ENCODE assay signal across 10 mouse cellular contexts in the genomic region with DNA sequence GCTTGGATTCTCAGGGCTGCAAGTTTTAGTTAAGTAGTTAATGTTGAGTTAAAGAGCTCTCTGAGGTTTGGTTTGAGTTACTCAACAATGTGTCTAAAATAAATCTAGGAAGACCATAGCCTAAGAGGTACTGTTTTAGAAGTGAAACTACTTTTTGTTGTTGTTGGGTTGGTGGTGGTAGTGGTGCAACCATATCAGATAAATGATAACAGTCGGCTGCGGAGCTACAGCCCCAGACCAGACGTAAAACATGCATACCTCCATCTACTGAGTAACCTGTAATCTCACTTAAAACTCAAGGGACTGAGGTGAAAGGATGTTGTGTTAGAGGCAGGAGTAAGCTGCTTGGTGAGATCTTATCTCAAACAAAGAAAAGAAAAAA. TPM values are rescaled to one million over a fixed set of nuclear protein-coding genes. Genes with fewer than 3 reads are reported as not detected.
DNase-seq lines count a peak whose midpoint lies in the region; ATAC-seq and TF ChIP-seq lines count a peak whose summit lies in the region.
"Had no signal": no experiment of that assay in that cellular context is flagged by ENCODE, and none has a peak within 500 bp of the region (broad histone marks: within the 10 kb centered on the region; RNA-seq: fewer than 3 reads in every experiment).

No protein-coding gene starts in this region.

- no peak for TF ChIP-seq POLR2A in limb, embryonic 14.5 days (IDR thresholded peaks at IDR 0.05; ENCODE audit: borderline replicate concordance, extremely low read depth, insufficient read depth, insufficient read length)

- WGBS in heart, embryonic 13.5 days: 38% methylated on average over 3 of the region's 3 CpGs
- WGBS in neural tube, embryonic 12.5 days: 93% methylated on average over 3 of the region's 3 CpGs
- 78% methylated on average over 3 of the region's 3 CpGs for WGBS in limb, embryonic 14.5 days
- 75% methylated on average over 3 of the region's 3 CpGs for WGBS in stomach, embryonic 16.5 days

- no peaks in the 10 kb centered on the region for H3K9me3 ChIP-seq in heart, embryonic 13.5 days
- no peaks in the 10 kb centered on the region for H3K9me3 ChIP-seq in neural tube, embryonic 12.5 days
- H3K9me3 ChIP-seq in limb, embryonic 14.5 days (ENCODE audit: control insufficient read depth, low read length): no peaks in the 10 kb centered on the region
- no peaks in the 10 kb centered on the region for H3K9me3 ChIP-seq in stomach, embryonic 16.5 days (replicated peaks; ENCODE audit: control insufficient read depth, low read length)

- peak overlapping the region; percentile 89 for H3K4me3 ChIP-seq in heart, embryonic 13.5 days
- H3K4me3 ChIP-seq in neural tube, embryonic 12.5 days: no peak overlapping the region
- peak overlapping the region; percentile 77 for H3K4me3 ChIP-seq in limb, embryonic 14.5 days (replicated peaks; ENCODE audit: low read length)
- peak overlapping the region; percentile 86 for H3K4me3 ChIP-seq in stomach, embryonic 16.5 days (replicated peaks; ENCODE audit: low read length)

- peak overlapping the region; percentile 98; the same call in 1 of the 2 replicates for H3K27ac ChIP-seq in heart, embryonic 13.5 days (replicated peaks)
- H3K27ac ChIP-seq in neural tube, embryonic 12.5 days: no peak overlapping the region
- H3K27ac ChIP-seq in limb, embryonic 14.5 days (replicated peaks; ENCODE audit: low read depth, low read length): no peak overlapping the region
- no peak overlapping the region for H3K27ac ChIP-seq in stomach, embryonic 16.5 days (ENCODE audit: low read length)

- H3K9ac ChIP-seq in heart, embryonic 13.5 days: peak overlapping the region; percentile 25; the same call in 1 of the 2 replicates
- H3K9ac ChIP-seq in neural tube, embryonic 12.5 days: no peak overlapping the region
- H3K9ac ChIP-seq in limb, embryonic 14.5 days (ENCODE audit: low read depth, low read length, severe bottlenecking): no peak overlapping the region
- H3K9ac ChIP-seq in stomach, embryonic 16.5 days (ENCODE audit: low read length): no peak overlapping the region

- peaks cover 46% of the 10 kb centered on the region for H3K4me1 ChIP-seq in heart, embryonic 13.5 days
- peaks cover 16% of the 10 kb centered on the region for H3K4me1 ChIP-seq in neural tube, embryonic 12.5 days
- H3K4me1 ChIP-seq in limb, embryonic 14.5 days (ENCODE audit: control insufficient read depth, insufficient read depth, low read length): peaks cover 19% of the 10 kb centered on the region
- peaks cover 21% of the 10 kb centered on the region for H3K4me1 ChIP-seq in stomach, embryonic 16.5 days (ENCODE audit: control insufficient read depth, insufficient read depth, low read length)

- H3K4me2 ChIP-seq in heart, embryonic 13.5 days: peak overlapping the region; percentile 79
- peak overlapping the region; percentile 79 for H3K4me2 ChIP-seq in neural tube, embryonic 12.5 days (replicated peaks)
- H3K4me2 ChIP-seq in limb, embryonic 14.5 days (replicated peaks; ENCODE audit: low read depth, low read length, severe bottlenecking): peak overlapping the region; percentile 68; the same call in 1 of the 2 replicates
- H3K4me2 ChIP-seq in stomach, embryonic 16.5 days (ENCODE audit: low read depth, low read length): peak overlapping the region; percentile 73

- no peak for ATAC-seq in heart, embryonic 13.5 days (ENCODE audit: extremely low read depth, insufficient number of reproducible peaks, low FRiP score, low TSS enrichment)
- ATAC-seq in neural tube, embryonic 12.5 days (ENCODE audit: low FRiP score, low read depth): no peak
- no peak for ATAC-seq in limb, embryonic 14.5 days (ENCODE audit: low FRiP score, low read depth)
- no peak for ATAC-seq in stomach, embryonic 16.5 days (ENCODE audit: insufficient read depth, low FRiP score)

- peaks cover 13% of the 10 kb centered on the region for H3K36me3 ChIP-seq in heart, embryonic 13.5 days
- no peaks in the 10 kb centered on the region for H3K36me3 ChIP-seq in neural tube, embryonic 12.5 days
- no peaks in the 10 kb centered on the region for H3K36me3 ChIP-seq in limb, embryonic 14.5 days (ENCODE audit: control insufficient read depth, insufficient read depth, low read length)
- no peaks in the 10 kb centered on the region for H3K36me3 ChIP-seq in stomach, embryonic 16.5 days (ENCODE audit: control insufficient read depth, insufficient read depth, low read length)

- no peaks in the 10 kb centered on the region for H3K27me3 ChIP-seq in heart, embryonic 13.5 days (replicated peaks)
- no peaks in the 10 kb centered on the region for H3K27me3 ChIP-seq in neural tube, embryonic 12.5 days (replicated peaks)
- H3K27me3 ChIP-seq in limb, embryonic 14.5 days (ENCODE audit: control insufficient read depth, insufficient read depth, low read length): no peaks in the 10 kb centered on the region
- H3K27me3 ChIP-seq in stomach, embryonic 16.5 days (ENCODE audit: control insufficient read depth, insufficient read depth, low read length): no peaks in the 10 kb centered on the region

- DNase-seq in heart, adult 8-10 months (ENCODE audit: low spot score): no peak
- no peak for DNase-seq in neural tube, embryonic 10.5 days (ENCODE audit: extremely low spot score, low spot score)
- no peak for DNase-seq in limb, embryonic 14.5 days (ENCODE audit: low spot score)
- no peak for DNase-seq in adrenal gland, postnatal 36 days
- no peak for DNase-seq in kidney, postnatal 10 days

RNA-seq across cellular contexts. Expression of gene Ifnar2, which starts 1.7 kb away (rescaled TPM):
- 51.2 and 56.5 TPM in 2 replicates for polyA plus RNA-seq in heart, embryonic 13.5 days (2015; fragmentation: Nextera tagmentation; extraction: Ambion mirVana)
- 10 to 100 TPM; 27.6 to 35.3 (median 32.6) TPM for total RNA-seq in heart, adult 8-10 months (2022)
- 30.7 and 35.4 TPM in 2 replicates for polyA plus RNA-seq in neural tube, embryonic 12.5 days (2016; fragmentation: Nextera tagmentation; extraction: Ambion mirVana)
- 36.2 and 38.7 TPM in 2 replicates for polyA plus RNA-seq in limb, embryonic 14.5 days (2012; rRNA removed)
- 59.7 and 64.8 TPM in 2 replicates for polyA plus RNA-seq in limb, embryonic 14.5 days (2014; fragmentation: Nextera tagmentation; extraction: Ambion mirVana)
- polyA plus RNA-seq in stomach, embryonic 16.5 days (2015; fragmentation: Nextera tagmentation; extraction: Ambion mirVana): 51.3 and 53.1 TPM in 2 replicates
- 100 to 1,000 TPM; 101 to 120 TPM for total RNA-seq in adrenal gland, postnatal 36 days (2021)

RNA-seq across cellular contexts. Expression of gene Gm21970, which starts 17.3 kb away (rescaled TPM):
- polyA plus RNA-seq in heart, embryonic 13.5 days (2015; fragmentation: Nextera tagmentation; extraction: Ambion mirVana): not detected in 2 replicates
- not detected for total RNA-seq in heart, adult 8-10 months (2022)
- not detected in 2 replicates for polyA plus RNA-seq in neural tube, embryonic 12.5 days (2016; fragmentation: Nextera tagmentation; extraction: Ambion mirVana)
- not detected in 2 replicates for polyA plus RNA-seq in limb, embryonic 14.5 days (2012; rRNA removed)
- not detected in 2 replicates for polyA plus RNA-seq in limb, embryonic 14.5 days (2014; fragmentation: Nextera tagmentation; extraction: Ambion mirVana)
- polyA plus RNA-seq in stomach, embryonic 16.5 days (2015; fragmentation: Nextera tagmentation; extraction: Ambion mirVana): not detected in 2 replicates
- not detected for total RNA-seq in adrenal gland, postnatal 36 days (2021)
- polyA plus RNA-seq: frontal cortex, adult 2 months; limb, embryonic 11.5 days had no signal

RNA-seq across cellular contexts. Expression of gene Il10rb, which starts 31.7 kb away (rescaled TPM):
- polyA plus RNA-seq in heart, embryonic 13.5 days (2015; fragmentation: Nextera tagmentation; extraction: Ambion mirVana): 44.8 and 48.9 TPM in 2 replicates
- 100 to 1,000 TPM; 116 to 131 (median 129) TPM for total RNA-seq in heart, adult 8-10 months (2022)
- 8.5 and 9.0 TPM in 2 replicates for polyA plus RNA-seq in neural tube, embryonic 12.5 days (2016; fragmentation: Nextera tagmentation; extraction: Ambion mirVana)
- 15.6 and 16.5 TPM in 2 replicates for polyA plus RNA-seq in limb, embryonic 14.5 days (2012; rRNA removed)
- 23.5 and 24.3 TPM in 2 replicates for polyA plus RNA-seq in limb, embryonic 14.5 days (2014; fragmentation: Nextera tagmentation; extraction: Ambion mirVana)
- polyA plus RNA-seq in stomach, embryonic 16.5 days (2015; fragmentation: Nextera tagmentation; extraction: Ambion mirVana): 52.3 and 58.1 TPM in 2 replicates
- total RNA-seq in adrenal gland, postnatal 36 days (2021): 100 to 1,000 TPM; 202 to 301 TPM
